Mouse (Mus musculus) hindbrain, embryonic 13.5 days (tissue): ENCODE results near the gene Pex7. TPM values are rescaled to one million over a fixed set of nuclear protein-coding genes. Genes with fewer than 3 reads are reported as not detected.

Experiments
- ATAC-seq: fragments of 200-750 bp; cut with Nextera tagmentation; 2 replicates; pipeline ENCODE4 v1.8.0; 2017; ENCODE audit warnings: moderate TSS enrichment; ENCODE audit not compliant: low FRiP score
- H3K27ac ChIP-seq: fragments of 300-500 bp; sonication (generic); 2 replicates; pipeline ENCODE4 v1.5.1; 2015; ENCODE audit warnings: inconsistent platforms, mild to moderate bottlenecking, moderate library complexity
- H3K27me3 ChIP-seq: fragments of 300-500 bp; sonication (generic); 2 replicates; pipeline ENCODE4 v1.6.1; 2015; ENCODE audit warnings: mild to moderate bottlenecking, inconsistent platforms
- H3K36me3 ChIP-seq: fragments of 300-500 bp; sonication (generic); 2 replicates; pipeline ENCODE4 v1.6.1; 2015; ENCODE audit warnings: mild to moderate bottlenecking, inconsistent platforms
- H3K4me1 ChIP-seq: fragments of 300-500 bp; sonication (generic); replicated peaks from 2 replicates; pipeline ENCODE4 v1.6.1; 2015; ENCODE audit warnings: inconsistent platforms
- H3K4me2 ChIP-seq: fragments of 300-500 bp; sonication (generic); 2 replicates; pipeline ENCODE4 v1.6.1; 2015; ENCODE audit warnings: inconsistent platforms, mild to moderate bottlenecking, moderate library complexity
- H3K4me3 ChIP-seq: fragments of 300-500 bp; sonication (generic); 2 replicates; pipeline ENCODE4 v1.5.1; 2015; ENCODE audit warnings: mild to moderate bottlenecking, inconsistent platforms
- H3K9ac ChIP-seq: fragments of 300-500 bp; sonication (generic); 2 replicates; pipeline ENCODE4 v1.6.1; 2015; ENCODE audit warnings: mild to moderate bottlenecking, inconsistent platforms
- H3K9me3 ChIP-seq: fragments of 300-500 bp; sonication (generic); 2 replicates; pipeline ENCODE4 v1.6.1; 2016; ENCODE audit warnings: inconsistent platforms
- WGBS: fragments of 180-500 bp; shearing (Covaris S2); methylation state at CpG from one replicate; pipeline ENCODE4 v1.1.7; 2015; 5-methylcytosine and 5-hydroxymethylcytosine counted together
- polyA plus RNA-seq: library from polyadenylated mRNA; unstranded; fragments of >200 nt; fragmentation: Nextera tagmentation; extraction: Ambion mirVana; gene quantifications from 2 replicates; pipeline ENCODE4 v1.2.1, GENCODE M21; 2015

Gene Pex7
- 24.8 and 30.7 TPM in 2 replicates for polyA plus RNA-seq

DNA sequence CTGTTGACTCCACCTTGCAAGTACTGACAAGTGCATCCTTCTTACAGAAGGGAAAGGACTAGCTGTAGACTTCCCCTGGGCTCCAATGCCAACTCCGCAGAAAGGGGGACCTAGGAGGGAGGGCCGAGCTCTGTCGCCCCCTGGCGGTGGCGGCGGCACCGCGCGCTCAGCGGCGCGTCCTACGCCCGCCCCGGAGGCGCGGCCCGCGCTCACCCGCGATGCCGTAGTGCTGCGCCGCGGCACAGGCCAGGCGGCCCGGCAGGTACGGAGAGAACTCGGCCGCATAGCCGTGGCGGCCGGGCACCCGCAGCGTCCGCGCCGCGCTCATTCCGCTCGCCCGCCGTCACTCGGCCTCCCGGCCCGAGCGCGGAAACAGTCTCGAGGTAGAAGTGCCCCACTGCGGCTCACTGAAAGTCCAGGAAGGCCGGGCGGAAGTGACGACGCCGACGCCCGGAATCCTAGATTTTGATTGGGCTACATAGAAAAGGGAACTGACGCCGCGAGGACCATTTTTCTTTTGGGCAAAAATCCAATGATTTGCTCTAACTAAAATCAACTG lies at the start of gene Pex7:
Gene Pex7 (minus strand): TSS at position 444 of the 559 bp plus-strand sequence.
- Histone ChIP-seq H3K4me1 (no peaks in the 10 kb centered on the region), H3K36me3 (no peaks in the 10 kb centered on the region), H3K4me2 (peak within 1 kb of the TSS; percentile 27), H3K4me3 (peak within 1 kb of the TSS; percentile 70), H3K9ac (peak within 1 kb of the TSS; percentile 83), H3K27ac (peak within 1 kb of the TSS; percentile 98), H3K27me3 (0 out of 2 replicates have a peak, but pooled peaks cover 12% of the 10 kb centered on the region), H3K9me3 (no peaks in the 10 kb centered on the region)
- ATAC-seq = peak; percentile 98
- under 1% methylated on average over 60 of the region's 60 CpGs for WGBS

DNA sequence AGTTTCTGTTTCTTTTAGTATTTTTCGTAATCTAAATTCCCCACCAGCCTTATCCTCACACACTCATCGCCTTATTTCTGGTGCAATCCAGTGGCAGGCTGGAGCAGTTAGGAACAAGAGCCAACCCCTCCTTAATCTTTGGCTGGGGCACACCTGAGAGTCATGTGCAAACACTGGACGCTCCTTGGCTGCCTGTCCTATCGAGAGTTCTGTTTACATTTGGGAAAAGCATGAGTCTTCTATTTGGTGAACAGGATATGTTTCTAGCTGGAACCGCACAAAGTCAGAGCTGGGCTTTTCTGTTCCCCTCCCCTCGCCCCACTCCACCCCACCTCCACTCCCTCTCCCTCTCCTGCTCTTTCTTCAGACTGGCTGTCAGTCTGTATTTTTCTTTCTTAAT lies 49.3 kb upstream of the Pex7 start:
- no peaks in the 10 kb centered on the region for H3K9me3 ChIP-seq
- no peak overlapping the region for H3K9ac ChIP-seq
- no peak overlapping the region for H3K4me3 ChIP-seq
- H3K27ac ChIP-seq = no peak overlapping the region
- WGBS = 86% methylated on average over 6 of the region's 6 CpGs
- no peaks in the 10 kb centered on the region for H3K36me3 ChIP-seq
- H3K4me2 ChIP-seq = no peak overlapping the region
- H3K4me1 ChIP-seq = no peaks in the 10 kb centered on the region
- no peak for ATAC-seq
- no peaks in the 10 kb centered on the region for H3K27me3 ChIP-seq

DNA sequence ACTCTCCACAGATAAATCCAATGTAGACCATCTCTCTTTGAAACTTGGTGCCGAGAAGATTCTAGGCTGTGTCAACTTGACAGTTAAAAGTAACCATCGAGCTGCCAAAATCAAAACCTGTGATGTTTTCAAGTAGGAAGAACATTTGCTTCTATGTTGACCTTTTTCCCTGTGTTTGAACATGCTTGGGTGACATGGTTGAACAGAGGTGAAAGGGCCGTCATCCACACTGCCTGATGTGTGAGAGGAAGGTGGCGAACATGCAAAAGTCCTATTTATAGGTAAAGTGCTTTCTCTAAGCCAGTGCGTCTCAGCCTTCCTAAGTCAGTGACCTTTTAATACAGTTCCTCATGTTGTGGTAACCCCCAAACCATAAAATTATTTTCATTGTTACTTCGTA lies 48.3 kb upstream of the Pex7 start:
- Histone ChIP-seq H3K36me3 (no peaks in the 10 kb centered on the region), H3K4me3 (no peak overlapping the region), H3K4me1 (no peaks in the 10 kb centered on the region), H3K27me3 (no peaks in the 10 kb centered on the region), H3K4me2 (no peak overlapping the region), H3K9me3 (no peaks in the 10 kb centered on the region), H3K27ac (no peak overlapping the region), H3K9ac (no peak overlapping the region)
- no peak for ATAC-seq
- WGBS = 93% methylated on average over 6 of the region's 6 CpGs

DNA sequence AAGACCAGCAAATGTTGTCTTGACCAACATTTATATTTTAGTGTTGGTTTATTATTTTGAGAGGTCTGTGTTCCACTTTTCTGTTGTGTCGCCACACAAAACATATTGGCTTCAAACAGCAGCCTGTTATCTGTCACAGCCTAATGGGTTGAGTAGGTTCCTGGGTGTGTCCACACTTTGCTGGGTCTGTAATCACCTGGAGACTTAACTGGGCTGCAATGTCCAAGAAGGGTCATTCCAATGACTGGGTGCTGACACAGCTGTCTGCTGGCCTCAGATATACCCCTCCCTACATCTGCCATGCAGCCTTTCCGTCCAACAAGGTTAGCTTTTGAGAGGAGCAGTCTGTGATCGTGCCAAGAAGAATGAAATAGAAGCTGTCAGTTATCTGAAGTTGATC lies 47.1 kb upstream of the Pex7 start:
- Histone ChIP-seq H3K9me3 (no peaks in the 10 kb centered on the region), H3K4me1 (no peaks in the 10 kb centered on the region), H3K9ac (no peak overlapping the region), H3K27me3 (no peaks in the 10 kb centered on the region), H3K4me3 (no peak overlapping the region), H3K36me3 (no peaks in the 10 kb centered on the region), H3K4me2 (no peak overlapping the region), H3K27ac (no peak overlapping the region)
- WGBS = 91% methylated on average over 3 of the region's 3 CpGs
- no peak for ATAC-seq

DNA sequence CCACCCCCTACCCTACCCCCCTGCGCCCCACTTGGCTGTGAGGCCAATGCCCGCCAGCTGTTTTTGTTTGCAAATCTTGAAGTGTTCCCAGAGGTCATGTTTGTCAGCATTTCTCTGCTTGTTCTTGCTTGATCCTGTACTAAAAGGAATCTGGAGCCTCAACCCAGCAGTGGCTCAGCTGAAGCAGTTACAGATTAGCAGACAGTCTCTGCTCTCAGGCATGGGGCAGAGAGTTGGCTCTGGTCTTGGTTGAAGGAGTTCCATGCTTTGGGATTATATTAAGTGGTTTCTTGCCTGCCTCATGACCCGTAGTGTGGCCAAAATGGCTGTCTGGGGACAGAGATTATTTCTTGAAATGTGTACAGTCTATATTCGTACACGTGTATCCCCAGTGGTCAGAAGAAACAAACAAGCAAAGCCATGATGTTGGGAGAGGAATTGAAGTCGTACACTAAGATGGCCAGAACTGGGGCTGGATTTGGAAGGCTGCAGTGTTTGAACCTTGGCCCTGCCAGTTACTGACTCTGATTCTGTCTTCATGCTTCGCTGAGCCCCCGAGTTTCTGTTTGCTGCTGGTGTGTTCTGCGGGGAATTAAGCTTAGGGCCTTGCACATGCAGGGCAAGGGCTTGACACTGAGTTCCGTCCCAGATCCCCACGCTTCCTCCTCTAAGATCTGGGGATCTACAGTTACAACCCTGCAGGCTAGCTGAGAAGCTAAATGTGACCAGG lies 45.7 kb upstream of the Pex7 start:
- H3K27ac ChIP-seq = no peak overlapping the region
- H3K36me3 ChIP-seq = no peaks in the 10 kb centered on the region
- H3K9me3 ChIP-seq = no peaks in the 10 kb centered on the region
- H3K27me3 ChIP-seq = no peaks in the 10 kb centered on the region
- no peak overlapping the region for H3K9ac ChIP-seq
- no peak overlapping the region for H3K4me3 ChIP-seq
- H3K4me2 ChIP-seq = no peak overlapping the region
- ATAC-seq = no peak
- 90% methylated on average over 11 of the region's 11 CpGs for WGBS
- H3K4me1 ChIP-seq = no peaks in the 10 kb centered on the region

DNA sequence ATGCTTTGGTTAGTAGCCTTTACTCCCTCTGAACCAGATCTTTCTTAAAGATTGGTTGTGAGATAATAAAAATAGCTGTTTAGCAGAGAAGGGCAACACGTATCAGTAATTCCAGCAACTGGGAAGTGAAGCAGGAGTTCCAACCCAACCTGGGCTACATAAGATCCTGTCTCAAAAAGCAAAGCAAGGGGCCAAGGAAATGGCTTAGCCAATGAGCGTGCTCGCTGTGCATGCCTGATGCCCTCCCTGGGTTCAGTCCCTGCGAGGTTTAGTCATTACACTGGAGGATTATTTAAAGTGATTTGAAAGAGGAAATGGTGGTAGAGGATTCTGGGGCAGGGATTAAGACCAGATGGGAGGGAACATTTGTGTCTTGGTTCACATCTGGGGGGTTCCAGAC lies 41.6 kb upstream of the Pex7 start:
- Histone ChIP-seq H3K4me1 (no peaks in the 10 kb centered on the region), H3K9ac (no peak overlapping the region), H3K4me2 (no peak overlapping the region), H3K9me3 (no peaks in the 10 kb centered on the region), H3K36me3 (no peaks in the 10 kb centered on the region), H3K27me3 (no peaks in the 10 kb centered on the region), H3K27ac (no peak overlapping the region), H3K4me3 (no peak overlapping the region)
- 91% methylated on average over 4 of the region's 4 CpGs for WGBS
- ATAC-seq = no peak

DNA sequence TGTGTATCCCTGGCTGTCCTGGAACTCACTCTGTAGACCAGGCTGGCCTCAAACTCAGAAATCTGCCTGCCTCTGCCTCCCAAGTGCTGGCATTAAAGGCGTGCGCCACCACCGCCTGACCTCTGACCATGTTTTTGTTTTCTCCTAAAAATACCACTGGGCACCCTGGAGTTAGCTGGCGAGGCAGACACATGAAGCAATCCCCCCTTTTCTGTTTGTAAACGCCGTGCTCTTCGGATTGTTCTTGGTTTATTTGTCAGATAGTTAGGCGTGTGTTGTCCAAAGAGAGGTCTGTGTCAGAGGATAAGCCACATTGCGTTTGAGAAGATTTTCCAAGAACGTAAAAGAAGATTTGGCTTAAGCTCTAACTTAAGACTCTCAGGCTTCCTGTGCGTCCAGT lies 40.9 kb upstream of the Pex7 start:
- Histone ChIP-seq H3K9ac (no peak overlapping the region), H3K4me3 (no peak overlapping the region), H3K4me1 (no peaks in the 10 kb centered on the region), H3K27me3 (no peaks in the 10 kb centered on the region), H3K27ac (no peak overlapping the region), H3K9me3 (no peaks in the 10 kb centered on the region), H3K4me2 (no peak overlapping the region), H3K36me3 (no peaks in the 10 kb centered on the region)
- ATAC-seq = no peak
- WGBS = 94% methylated on average over 11 of the region's 11 CpGs

DNA sequence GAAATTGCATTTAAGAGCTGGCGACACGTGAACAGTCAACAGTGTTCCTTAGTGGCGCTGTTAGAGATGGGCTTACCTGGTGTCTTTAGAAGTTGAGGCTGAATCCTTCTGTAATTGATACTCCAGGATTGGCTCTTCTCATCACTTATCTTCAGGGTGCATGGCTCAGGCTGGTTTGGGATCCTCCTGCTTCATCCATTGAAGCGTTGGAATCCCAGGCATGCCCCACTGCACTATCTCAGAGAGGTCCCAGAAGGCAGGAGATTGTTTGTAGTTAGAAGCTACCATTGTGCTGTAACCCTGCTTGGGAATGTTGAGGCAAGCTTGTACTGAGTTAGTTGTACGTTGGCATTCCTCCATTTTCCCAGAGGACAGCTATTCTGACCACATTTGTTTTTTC lies 40.4 kb upstream of the Pex7 start:
- ATAC-seq = no peak
- 97% methylated on average over 5 of the region's 5 CpGs for WGBS
- no peaks in the 10 kb centered on the region for H3K9me3 ChIP-seq

DNA sequence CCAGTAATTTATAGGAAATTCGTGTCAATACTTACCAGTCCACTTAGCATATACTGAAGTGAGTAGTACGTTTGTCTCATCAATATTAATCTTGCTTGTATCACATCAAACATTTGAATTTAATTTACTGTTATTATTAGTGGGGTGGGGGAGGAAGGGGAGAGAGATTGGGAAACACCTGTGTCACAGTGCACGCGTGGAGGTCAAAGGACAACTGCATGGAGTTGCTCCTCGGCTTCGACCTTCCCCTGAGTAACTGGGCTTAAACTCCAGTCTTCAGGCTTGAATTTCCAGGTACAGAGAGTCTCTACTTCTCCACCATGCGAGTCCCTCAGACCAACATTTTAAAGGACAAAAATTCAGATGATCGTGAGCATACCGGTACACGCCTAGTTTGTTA lies 40.0 kb upstream of the Pex7 start:
- Histone ChIP-seq H3K4me3 (no peak overlapping the region), H3K9me3 (no peaks in the 10 kb centered on the region), H3K27ac (no peak overlapping the region), H3K27me3 (no peaks in the 10 kb centered on the region), H3K4me1 (no peaks in the 10 kb centered on the region), H3K36me3 (no peaks in the 10 kb centered on the region), H3K4me2 (no peak overlapping the region), H3K9ac (no peak overlapping the region)
- 94% methylated on average over 10 of the region's 10 CpGs for WGBS
- no peak for ATAC-seq

More for the DNA sequence above, 40.4 kb upstream of the Pex7 start:
- H3K4me3 ChIP-seq = no peak overlapping the region
- no peak overlapping the region for H3K4me2 ChIP-seq
- H3K36me3 ChIP-seq = no peaks in the 10 kb centered on the region
- no peaks in the 10 kb centered on the region for H3K4me1 ChIP-seq
- H3K27me3 ChIP-seq = no peaks in the 10 kb centered on the region
- H3K27ac ChIP-seq = no peak overlapping the region
- H3K9ac ChIP-seq = no peak overlapping the region

DNA sequence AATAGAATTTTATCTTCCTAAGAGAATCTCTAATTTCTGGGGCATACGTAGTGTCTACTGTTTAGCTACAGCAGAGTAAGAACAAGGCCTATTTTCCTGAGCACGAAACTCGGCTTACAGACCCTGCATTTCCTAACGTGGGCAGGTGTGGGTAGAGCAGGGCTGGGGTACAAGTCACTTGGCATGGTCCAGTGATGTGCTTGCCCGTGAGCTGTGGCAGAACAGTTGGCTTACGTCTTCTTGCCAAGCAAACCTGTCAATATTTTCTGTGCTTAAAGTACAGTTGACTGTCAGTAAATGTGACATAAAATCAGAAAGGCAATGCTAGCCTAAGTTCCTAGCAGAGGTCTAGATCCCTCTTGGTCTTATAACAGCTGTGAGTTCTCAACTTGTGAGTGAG lies 39.2 kb upstream of the Pex7 start:
- no peaks in the 10 kb centered on the region for H3K27me3 ChIP-seq
- 90% methylated on average over 6 of the region's 6 CpGs for WGBS
- H3K27ac ChIP-seq = no peak overlapping the region
- H3K9me3 ChIP-seq = no peaks in the 10 kb centered on the region
- H3K4me2 ChIP-seq = no peak overlapping the region
- no peak for ATAC-seq
- no peak overlapping the region for H3K9ac ChIP-seq
- no peaks in the 10 kb centered on the region for H3K4me1 ChIP-seq
- H3K36me3 ChIP-seq = no peaks in the 10 kb centered on the region
- H3K4me3 ChIP-seq = no peak overlapping the region

DNA sequence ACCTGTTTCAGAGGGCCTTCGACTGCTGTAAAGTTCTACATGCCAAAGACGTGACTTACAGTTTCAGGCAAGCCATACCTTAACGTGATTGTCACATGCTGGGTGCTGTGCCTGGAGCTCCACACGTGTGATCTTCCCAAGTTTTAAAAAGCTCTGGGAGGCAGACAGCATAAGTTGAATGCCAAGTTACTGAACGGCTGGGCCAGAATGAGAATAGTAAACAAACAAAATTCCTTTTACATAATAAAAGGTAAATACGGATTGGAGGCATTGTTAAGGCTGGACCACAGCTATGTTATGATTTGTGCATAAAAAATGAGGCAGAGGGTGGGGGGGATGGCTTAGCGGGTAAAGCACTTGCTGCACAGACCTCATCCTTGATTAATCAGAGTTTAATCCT lies 38.2 kb upstream of the Pex7 start:
- no peaks in the 10 kb centered on the region for H3K4me1 ChIP-seq
- no peak overlapping the region for H3K4me2 ChIP-seq
- H3K36me3 ChIP-seq = no peaks in the 10 kb centered on the region
- no peak overlapping the region for H3K4me3 ChIP-seq
- no peaks in the 10 kb centered on the region for H3K27me3 ChIP-seq
- H3K9me3 ChIP-seq = no peaks in the 10 kb centered on the region
- 86% methylated on average over 7 of the region's 7 CpGs for WGBS
- no peak overlapping the region for H3K9ac ChIP-seq
- ATAC-seq = no peak
- no peak overlapping the region for H3K27ac ChIP-seq

DNA sequence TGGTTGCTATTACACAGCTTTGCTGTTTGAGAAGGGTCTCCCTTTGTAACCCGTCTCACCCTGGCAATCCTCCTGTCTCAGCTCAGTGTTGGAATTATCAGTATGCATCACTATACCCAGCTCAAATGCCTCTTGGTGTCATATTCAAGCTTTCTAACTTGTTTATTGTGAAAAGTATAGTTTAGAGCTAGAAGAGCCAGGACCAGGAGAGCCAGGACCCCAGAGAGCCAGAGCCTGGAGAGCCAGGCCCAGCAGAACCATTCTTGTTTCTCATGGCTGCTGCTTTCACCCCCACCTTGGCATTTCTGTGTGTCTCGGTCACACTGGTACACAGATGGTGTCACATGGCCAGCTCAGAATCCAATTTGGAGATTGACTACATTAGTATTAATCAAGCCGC lies 35.1 kb upstream of the Pex7 start:
- Histone ChIP-seq H3K9ac (no peak overlapping the region), H3K9me3 (no peaks in the 10 kb centered on the region), H3K4me2 (no peak overlapping the region), H3K27ac (no peak overlapping the region), H3K36me3 (no peaks in the 10 kb centered on the region), H3K4me1 (no peaks in the 10 kb centered on the region), H3K27me3 (peaks cover 4% of the 10 kb centered on the region), H3K4me3 (no peak overlapping the region)
- no peak for ATAC-seq
- 93% methylated on average over 3 of the region's 3 CpGs for WGBS

DNA sequence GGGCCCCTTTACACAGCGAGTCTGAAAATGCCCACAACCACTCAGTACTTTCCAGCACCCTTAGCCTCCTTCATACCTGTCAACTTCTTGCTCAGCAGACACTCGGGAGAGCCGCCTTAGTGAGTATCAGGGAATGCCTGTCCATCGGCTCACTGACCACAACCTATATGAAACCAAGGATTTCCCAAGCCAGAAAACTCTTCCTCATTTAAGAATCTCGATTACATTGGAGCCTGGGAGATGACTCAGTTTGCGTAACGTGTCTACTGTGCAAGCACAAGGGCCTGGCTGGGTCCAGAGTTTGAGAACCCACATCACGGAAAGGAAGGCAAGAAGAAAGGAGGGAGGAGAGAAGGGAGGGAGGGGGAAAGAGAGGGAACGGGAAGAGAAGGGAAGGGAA lies 34.4 kb upstream of the Pex7 start:
- 0 out of 2 replicates have a peak, but pooled peaks cover 2% of the 10 kb centered on the region for H3K4me1 ChIP-seq
- H3K4me2 ChIP-seq = no peak overlapping the region
- 89% methylated on average over 9 of the region's 9 CpGs for WGBS
- H3K27me3 ChIP-seq = peaks cover 11% of the 10 kb centered on the region
- ATAC-seq = no peak
- H3K9ac ChIP-seq = no peak overlapping the region
- H3K4me3 ChIP-seq = no peak overlapping the region
- no peak overlapping the region for H3K27ac ChIP-seq
- no peaks in the 10 kb centered on the region for H3K36me3 ChIP-seq
- no peaks in the 10 kb centered on the region for H3K9me3 ChIP-seq
